8 mouse cellular contexts compared by ENCODE assay signal in genomic region chr5:113139064-113139726, GRCm38 (mm10). TPM values are rescaled to one million over a fixed set of nuclear protein-coding genes. Genes with fewer than 3 reads are reported as not detected.
A peak's percentile ranks its signal among the peaks of the same experiment; 100 is the strongest.
DNase-seq lines count a peak whose midpoint lies in the region; ATAC-seq and TF ChIP-seq lines count a peak whose summit lies in the region.

No protein-coding gene starts in this region.

- no peaks in the 10 kb centered on the region for H3K9me3 ChIP-seq in kidney, postnatal 0 days (replicated peaks; ENCODE audit: low read length)
- no peaks in the 10 kb centered on the region for H3K9me3 ChIP-seq in embryonic facial prominence, embryonic 15.5 days (replicated peaks)
- H3K9me3 ChIP-seq in intestine, embryonic 15.5 days = no peaks in the 10 kb centered on the region

- no peak for TF ChIP-seq CTCF in kidney, postnatal 0 days (IDR thresholded peaks at IDR 0.05; ENCODE audit: low read depth)

- H3K4me1 ChIP-seq in kidney, postnatal 0 days (replicated peaks; ENCODE audit: insufficient read depth, low read length) = peaks cover 12% of the 10 kb centered on the region; the same call in 1 of the 2 replicates
- H3K4me1 ChIP-seq in embryonic facial prominence, embryonic 15.5 days = peaks cover 49% of the 10 kb centered on the region
- H3K4me1 ChIP-seq in intestine, embryonic 15.5 days (replicated peaks) = peaks cover 43% of the 10 kb centered on the region

- no peaks in the 10 kb centered on the region for H3K27me3 ChIP-seq in kidney, postnatal 0 days (ENCODE audit: insufficient read depth, low read length)
- H3K27me3 ChIP-seq in embryonic facial prominence, embryonic 15.5 days = peaks cover 20% of the 10 kb centered on the region
- H3K27me3 ChIP-seq in intestine, embryonic 15.5 days (replicated peaks) = peaks cover 6% of the 10 kb centered on the region; the same call in 1 of the 2 replicates
- no peaks in the 10 kb centered on the region for H3K27me3 ChIP-seq in myocyte (ENCODE audit: control insufficient read depth, insufficient read depth, insufficient read length)

- intact Hi-C loops in gastrocnemius, postnatal 36 days (cut with DNase I) = loop anchor here (2.0 kb wide), 1 partner anchor 30 kb away; no protein-coding TSS in a partner anchor

- no peaks in the 10 kb centered on the region for H3K79me2 ChIP-seq in myocyte (ENCODE audit: control insufficient read depth, insufficient read depth)

- H3K27ac ChIP-seq in kidney, postnatal 0 days = peak overlapping the region; percentile 47; the same call in 1 of the 2 replicates
- peak overlapping the region; percentile 85 for H3K27ac ChIP-seq in embryonic facial prominence, embryonic 15.5 days (replicated peaks)
- peak overlapping the region; percentile 95 for H3K27ac ChIP-seq in intestine, embryonic 15.5 days

- 55% methylated on average over 7 of the region's 7 CpGs for WGBS in kidney, postnatal 0 days
- 63% methylated on average over 7 of the region's 7 CpGs for WGBS in embryonic facial prominence, embryonic 15.5 days
- WGBS in intestine, embryonic 15.5 days = 46% methylated on average over 7 of the region's 7 CpGs

- peak overlapping the region; percentile 17 for H3ac ChIP-seq in myocyte (ENCODE audit: control insufficient read depth, insufficient read length)

- no peak for TF ChIP-seq POLR2A in myocyte (IDR thresholded peaks at IDR 0.05; ENCODE audit: insufficient read length, low read depth)

- ATAC-seq in kidney, postnatal 0 days (replicated peaks; ENCODE audit: low FRiP score, low read depth) = 0 out of 2 replicates have a peak, but pooled peaks have one; percentile 5
- ATAC-seq in embryonic facial prominence, embryonic 15.5 days (ENCODE audit: insufficient number of reproducible peaks, low FRiP score, low TSS enrichment, low read depth) = no peak
- peak; percentile 27 for ATAC-seq in intestine, embryonic 15.5 days

- DNase-seq in kidney, postnatal 0 days (ENCODE audit: low spot score) = no peak
- DNase-seq in kidney, adult 8-10 months = no peak
- no peak for DNase-seq in thymus, postnatal 0 days (ENCODE audit: low spot score)
- DNase-seq in layer of hippocampus, postnatal 14 days (ENCODE audit: low spot score in 2 of 2) = no peak
- no peak for DNase-seq in gastrocnemius, postnatal 36 days

- peak overlapping the region; percentile 71 for H3K4me2 ChIP-seq in kidney, postnatal 0 days (ENCODE audit: low read length)
- H3K4me2 ChIP-seq in embryonic facial prominence, embryonic 15.5 days (replicated peaks) = peak overlapping the region; percentile 93
- peak overlapping the region; percentile 94 for H3K4me2 ChIP-seq in intestine, embryonic 15.5 days (replicated peaks)
- peak overlapping the region; percentile 74 for H3K4me2 ChIP-seq in myocyte (ENCODE audit: low read depth)

- H3K9ac ChIP-seq in kidney, postnatal 0 days (ENCODE audit: low read depth, low read length) = peak overlapping the region; percentile 53; the same call in 1 of the 2 replicates
- H3K9ac ChIP-seq in embryonic facial prominence, embryonic 15.5 days = peak overlapping the region; percentile 47; the same call in 1 of the 2 replicates
- peak overlapping the region; percentile 66 for H3K9ac ChIP-seq in intestine, embryonic 15.5 days

- H3K4me3 ChIP-seq in kidney, postnatal 0 days (replicated peaks; ENCODE audit: low read depth, low read length) = peak overlapping the region; percentile 38
- H3K4me3 ChIP-seq in embryonic facial prominence, embryonic 15.5 days (replicated peaks) = peak overlapping the region; percentile 50
- peak overlapping the region; percentile 49 for H3K4me3 ChIP-seq in intestine, embryonic 15.5 days (replicated peaks)
- H3K4me3 ChIP-seq in myocyte = peak overlapping the region; percentile 13

- H3K36me3 ChIP-seq in kidney, postnatal 0 days (ENCODE audit: insufficient read depth, low read length) = no peaks in the 10 kb centered on the region
- no peaks in the 10 kb centered on the region for H3K36me3 ChIP-seq in embryonic facial prominence, embryonic 15.5 days
- no peaks in the 10 kb centered on the region; the same call in 1 of the 2 replicates for H3K36me3 ChIP-seq in intestine, embryonic 15.5 days
- no peaks in the 10 kb centered on the region for H3K36me3 ChIP-seq in myocyte (ENCODE audit: control insufficient read depth, insufficient read depth)

TF ChIP-seq in myocyte, 11 proteins besides CTCF, POLR2A, EP300 and RAD21:
- TF ChIP-seq USF1 (IDR thresholded peaks at IDR 0.05; ENCODE audit: low read depth) (no peak), CEBPB (IDR thresholded peaks at IDR 0.05; ENCODE audit: insufficient read depth, poor library complexity, severe bottlenecking) (no peak), REST (IDR thresholded peaks at IDR 0.05; ENCODE audit: insufficient read depth, insufficient read length) (no peak), POLR2AphosphoS2 (IDR thresholded peaks at IDR 0.05; ENCODE audit: insufficient read length, low read depth) (no peak), MYOD1 (IDR thresholded peaks at IDR 0.05; ENCODE audit: control insufficient read depth in 1 of 3, insufficient read length in 2 of 3, low read depth in 2 of 3) (no peak), MYOG (IDR thresholded peaks at IDR 0.05; ENCODE audit: control insufficient read depth in 1 of 3, insufficient read depth in 1 of 3, insufficient read length in 2 of 3, low read depth in 2 of 3) (no peak), E2F4 (IDR thresholded peaks at IDR 0.05; ENCODE audit: insufficient read depth) (no peak), MAX (IDR thresholded peaks at IDR 0.05; ENCODE audit: low read depth) (no peak), SRF (IDR thresholded peaks at IDR 0.05; ENCODE audit: control insufficient read depth, insufficient read length, low read depth) (no peak), TCF12 (IDR thresholded peaks at IDR 0.05; ENCODE audit: insufficient read depth, poor library complexity, severe bottlenecking) (no peak), TCF3 (IDR thresholded peaks at IDR 0.05; ENCODE audit: insufficient read length, low read depth) (no peak)

RNA-seq across cellular contexts. Expression of gene Crybb3, which starts 57.8 kb away (rescaled TPM):
- polyA plus RNA-seq in kidney, postnatal 0 days (2015; fragmentation: Nextera tagmentation; extraction: Ambion mirVana) = 0.71 and 1.1 TPM in 2 replicates
- polyA plus RNA-seq in embryonic facial prominence, embryonic 15.5 days (2015; fragmentation: Nextera tagmentation; extraction: Ambion mirVana) = 5.0 and 5.4 TPM in 2 replicates
- 0.36 and 1.1 TPM in 2 replicates for polyA plus RNA-seq in intestine, embryonic 15.5 days (2015; fragmentation: Nextera tagmentation; extraction: Ambion mirVana)
- polyA plus RNA-seq in myocyte (2012; fragmentation: generic; extraction: Trizol) = 0.30 TPM
- 1.0 and 1.2 TPM in 2 replicates for polyA plus RNA-seq in thymus, postnatal 0 days (2015; fragmentation: Nextera tagmentation; extraction: Ambion mirVana)
- 1 to 10 TPM; 2.6 to 3.0 TPM for total RNA-seq in layer of hippocampus, postnatal 14 days (2021)
- total RNA-seq in gastrocnemius, postnatal 36 days (2021) = under 1 TPM; 0.54 to 0.66 TPM
